Mouse (Mus musculus): Measurements from ENCODE around the gene Aldh16a1.
A peak's percentile ranks its signal among the peaks of the same experiment; 100 is the strongest.

Gene Aldh16a1

DNA sequence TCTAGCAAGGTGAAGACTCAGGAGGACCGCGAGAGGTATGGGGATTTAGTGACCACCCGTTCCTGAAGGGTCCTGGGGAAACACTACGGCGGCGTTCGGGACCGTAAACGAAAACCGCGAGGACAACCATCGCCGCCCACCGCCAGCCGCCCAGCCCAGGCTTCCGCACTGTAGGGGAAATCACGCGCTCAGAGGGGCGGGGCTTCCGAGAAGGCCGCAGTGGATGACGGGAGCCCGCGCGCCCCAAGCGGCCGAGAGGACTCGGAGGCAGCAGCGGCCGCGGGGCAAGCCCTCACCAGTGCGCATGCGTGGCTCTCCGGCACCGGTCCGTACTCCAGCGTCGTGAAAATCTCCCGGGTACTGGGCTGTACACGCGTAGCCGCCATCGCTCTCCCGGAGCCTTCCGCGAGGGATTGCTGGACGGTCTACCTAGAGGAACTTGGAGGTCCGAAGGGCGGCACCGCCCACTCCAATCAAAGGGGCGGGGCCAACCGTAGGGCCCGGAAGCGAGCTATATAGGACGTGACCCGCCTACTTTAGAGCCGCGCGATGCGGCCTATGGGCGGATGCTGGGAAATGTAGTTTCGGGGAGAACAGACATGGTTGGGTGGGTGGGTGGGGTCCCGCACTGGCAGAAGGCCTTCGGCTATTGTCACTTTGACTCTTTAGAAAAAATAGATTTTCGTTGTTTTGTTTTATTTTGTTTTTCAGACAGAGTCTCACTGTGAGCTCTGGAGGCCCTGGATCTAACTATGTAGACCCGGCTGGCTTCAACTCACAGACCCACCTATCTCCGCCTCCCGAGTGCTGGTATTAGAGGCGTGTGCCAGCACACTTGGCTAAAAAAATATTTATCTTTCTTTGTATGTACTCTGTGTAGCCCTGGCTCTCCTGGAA lies at the start of gene Aldh16a1, which contains the start of gene Pih1d1:
Aldh16a1 (minus strand) TSS at position 489 of the 897 bp plus-strand sequence.
Pih1d1 (plus strand) TSS at position 208 of the 897 bp plus-strand sequence.
- peak; percentile 98 for DNase-seq (ENCODE audit: low spot score)

- no peak for DNase-seq (ENCODE audit: low spot score)
These were observed 48.3 kb upstream of the Aldh16a1 start for GRCm38 (mm10) chr7:45202654-45203053.

DNA sequence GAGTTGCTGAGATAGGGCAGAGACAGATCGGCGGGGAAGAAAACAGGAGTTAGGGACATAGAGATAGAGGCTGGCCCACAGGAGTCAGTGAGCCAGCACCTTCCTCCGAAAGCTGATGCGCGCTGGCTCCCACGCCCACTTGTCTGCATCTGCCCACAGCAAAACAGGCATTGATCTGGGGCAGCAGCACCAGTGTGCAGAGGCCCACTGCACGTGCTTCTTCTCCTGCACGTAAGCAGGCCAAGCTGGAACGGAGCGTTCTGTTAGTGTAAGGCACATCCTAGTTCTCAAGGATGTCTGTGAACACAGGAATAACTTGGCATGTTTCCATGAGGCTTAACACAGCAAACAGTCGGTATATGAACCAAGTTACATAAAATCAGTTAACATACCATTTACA lies 44.6 kb upstream of the Aldh16a1 start:
- no peak for DNase-seq (ENCODE audit: low spot score)

GRCm38 (mm10) chr7:45198435-45198834 lies 44.1 kb upstream of the Aldh16a1 start:
- peak; percentile 73 for DNase-seq (ENCODE audit: low spot score)

GRCm38 (mm10) chr7:45196994-45197393 lies 42.6 kb upstream of the Aldh16a1 start:
- DNase-seq (ENCODE audit: low spot score): no peak

GRCm38 (mm10) chr7:45196176-45196535 lies 41.8 kb upstream of the Aldh16a1 start:
- DNase-seq (ENCODE audit: low spot score): no peak

- DNase-seq (ENCODE audit: low spot score): no peak
These were observed 41.2 kb upstream of the Aldh16a1 start for GRCm38 (mm10) chr7:45195341-45196175.

GRCm38 (mm10) chr7:45193871-45194785 lies 39.7 kb upstream of the Aldh16a1 start:
- DNase-seq (ENCODE audit: low spot score): no peak

GRCm38 (mm10) chr7:45193406-45193805 lies 39.0 kb upstream of the Aldh16a1 start:
- no peak for DNase-seq (ENCODE audit: low spot score)

DNA sequence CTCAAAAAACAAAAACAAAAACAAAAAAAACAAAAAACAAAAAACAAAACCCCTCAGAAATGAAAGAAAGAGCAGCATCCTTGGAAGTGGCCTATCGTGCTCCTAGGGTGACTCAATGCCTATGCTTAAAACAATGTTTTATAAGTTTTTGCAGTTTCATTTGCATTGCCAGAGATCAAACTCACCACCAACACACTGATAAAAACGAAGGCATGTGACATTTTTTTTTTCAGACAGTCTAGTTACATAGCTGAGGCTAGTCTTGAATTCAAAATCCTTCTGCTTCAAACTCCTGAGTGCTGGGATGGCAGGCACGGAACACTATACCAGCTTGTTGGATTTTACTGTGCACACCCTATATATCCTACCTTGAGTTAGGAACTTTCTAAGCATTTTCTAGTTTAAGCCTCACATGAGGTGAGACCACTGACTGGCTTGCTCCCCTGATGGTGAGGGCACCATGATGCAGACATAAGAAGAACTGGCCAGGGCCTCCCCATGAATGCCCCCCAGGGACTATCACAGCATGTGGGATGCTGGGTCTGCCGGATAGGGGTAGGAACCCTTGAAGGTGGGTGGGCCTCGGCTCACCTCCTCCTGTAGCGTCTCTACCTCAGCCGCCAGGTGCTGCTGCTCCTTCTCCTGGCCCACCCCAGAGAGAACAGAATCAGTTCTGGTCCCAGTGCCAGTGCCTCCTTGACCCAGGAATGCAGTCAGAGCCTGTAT lies 38.4 kb upstream of the Aldh16a1 start:
- DNase-seq (ENCODE audit: low spot score): no peak

DNA sequence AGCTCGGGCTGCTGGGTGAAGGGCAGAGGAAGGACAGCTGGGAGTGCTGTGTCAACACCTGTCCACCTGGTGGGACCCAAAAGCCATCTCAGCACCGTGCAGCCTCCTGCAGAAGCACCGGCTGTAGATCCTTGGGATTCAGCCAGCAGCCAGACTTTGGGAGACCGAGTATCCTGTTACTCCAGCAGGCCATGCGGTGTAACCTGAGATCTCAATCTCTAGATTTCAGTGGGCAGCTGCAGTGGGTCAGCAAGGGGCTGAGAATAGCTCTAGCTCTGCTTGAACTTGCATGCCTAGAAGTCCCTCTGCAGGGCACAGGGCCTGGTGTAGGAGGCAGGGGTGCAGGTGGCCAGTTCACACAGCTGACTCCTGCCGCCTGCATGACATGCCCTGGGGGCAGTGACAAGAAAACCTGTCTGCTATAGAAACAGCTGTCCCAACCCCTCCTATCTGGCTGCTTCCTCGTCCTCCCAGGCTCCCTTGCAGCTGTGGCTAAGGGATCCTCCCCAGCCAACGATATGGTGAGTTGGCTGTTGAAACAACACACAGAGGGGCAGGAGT lies 37.5 kb upstream of the Aldh16a1 start:
- DNase-seq (ENCODE audit: low spot score): no peak

DNA sequence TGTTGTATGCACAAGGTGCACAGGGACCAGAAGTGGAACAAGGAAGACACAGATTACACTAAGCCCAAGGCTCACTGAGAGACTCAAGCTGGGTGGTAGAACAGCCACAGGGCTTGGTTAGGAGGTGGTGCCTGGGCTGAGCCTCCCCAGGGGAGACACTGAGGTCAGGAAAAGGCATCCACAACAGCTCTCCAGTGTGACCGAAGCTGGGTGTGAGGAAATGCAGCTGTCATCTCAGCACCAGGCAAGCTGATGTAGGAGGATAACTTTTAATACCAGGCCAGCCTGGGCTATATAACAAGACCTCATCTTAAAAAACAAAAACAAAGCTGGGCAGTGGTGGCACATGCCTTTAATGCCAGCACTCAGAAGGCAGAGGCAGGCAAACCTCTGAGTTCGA lies 36.8 kb upstream of the Aldh16a1 start:
- no peak for DNase-seq (ENCODE audit: low spot score)

DNA sequence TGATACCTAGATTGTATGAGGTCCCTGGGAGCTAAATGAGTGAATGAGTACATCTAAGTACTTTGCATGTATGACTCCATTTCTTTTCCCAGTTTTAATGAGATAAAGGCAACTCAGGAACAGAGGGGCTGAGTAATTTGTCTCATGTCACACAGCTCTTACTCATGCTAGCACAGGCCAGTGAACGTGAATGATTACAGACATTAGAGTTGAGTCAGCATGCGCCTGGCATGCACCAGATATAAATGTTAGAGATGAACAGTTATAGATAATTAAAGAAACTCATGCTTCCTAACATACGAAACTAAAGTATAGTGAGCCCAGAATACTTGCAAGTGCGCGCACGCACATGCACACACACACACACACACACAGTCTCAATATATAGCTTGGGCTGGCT lies 35.8 kb upstream of the Aldh16a1 start:
- DNase-seq (ENCODE audit: low spot score): no peak

DNA sequence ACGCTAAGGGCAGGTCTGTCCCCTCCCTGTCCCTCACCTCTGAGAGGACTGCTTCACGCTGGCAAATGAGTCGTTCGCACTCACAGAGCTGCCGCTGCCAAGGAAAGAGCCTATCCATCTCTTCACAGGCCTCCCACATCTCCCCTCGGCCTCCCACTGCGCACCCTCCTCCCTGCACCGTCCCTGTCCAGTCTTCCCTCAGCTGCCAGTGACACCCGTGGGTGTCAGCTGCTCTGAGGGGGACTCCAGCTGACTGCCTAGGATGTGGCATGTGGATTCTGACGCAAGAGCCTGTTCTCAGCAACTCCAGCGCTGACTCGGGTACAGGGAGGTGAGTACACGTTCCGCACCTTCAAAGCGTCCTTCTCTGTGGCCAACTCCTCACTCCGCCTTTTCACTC lies 35.2 kb upstream of the Aldh16a1 start:
- DNase-seq (ENCODE audit: low spot score): no peak

GRCm38 (mm10) chr7:45185921-45186320 lies 31.5 kb upstream of the Aldh16a1 start:
- no peak for DNase-seq (ENCODE audit: low spot score)

DNA sequence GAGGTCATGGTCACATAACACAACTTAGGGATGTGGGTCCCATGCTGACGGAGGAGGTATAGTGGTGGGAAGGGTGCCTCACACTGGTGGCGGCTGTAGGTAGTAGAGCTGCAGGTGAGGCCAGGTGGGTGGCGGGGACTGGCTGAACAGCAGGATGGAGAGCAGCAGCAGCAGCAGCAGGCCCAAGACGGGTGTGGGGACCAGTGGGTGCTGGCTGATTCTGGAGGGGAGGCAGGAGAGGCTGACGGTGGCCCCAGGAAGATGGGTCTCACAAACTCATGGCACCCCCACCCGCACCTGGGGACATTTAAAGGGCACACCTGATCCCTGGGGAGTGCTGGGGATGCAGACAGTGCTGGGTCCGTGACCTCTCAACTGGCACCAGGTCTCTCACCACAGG lies 29.3 kb upstream of the Aldh16a1 start:
- no peak for DNase-seq (ENCODE audit: low spot score)

DNA sequence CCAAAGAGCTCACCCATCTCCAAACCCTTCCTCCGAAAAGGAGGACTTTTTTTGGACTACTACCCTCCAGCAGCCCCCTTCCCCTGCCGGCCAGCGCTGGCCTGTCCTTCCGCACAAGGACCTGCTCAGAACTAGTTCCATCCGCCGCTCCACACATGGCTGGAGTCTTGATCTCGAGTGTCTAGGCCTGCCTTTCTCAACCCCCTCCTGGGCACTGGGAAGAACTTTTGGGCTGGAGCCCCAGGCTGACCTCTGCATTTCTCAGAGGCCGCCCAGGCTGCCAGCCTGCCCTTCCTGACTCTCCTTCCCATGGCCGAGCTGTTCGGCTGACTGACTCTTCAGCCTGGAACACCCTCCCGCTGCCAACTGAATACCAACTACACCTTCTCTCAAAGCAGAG lies 28.2 kb upstream of the Aldh16a1 start:
- DNase-seq (ENCODE audit: low spot score): no peak

DNA sequence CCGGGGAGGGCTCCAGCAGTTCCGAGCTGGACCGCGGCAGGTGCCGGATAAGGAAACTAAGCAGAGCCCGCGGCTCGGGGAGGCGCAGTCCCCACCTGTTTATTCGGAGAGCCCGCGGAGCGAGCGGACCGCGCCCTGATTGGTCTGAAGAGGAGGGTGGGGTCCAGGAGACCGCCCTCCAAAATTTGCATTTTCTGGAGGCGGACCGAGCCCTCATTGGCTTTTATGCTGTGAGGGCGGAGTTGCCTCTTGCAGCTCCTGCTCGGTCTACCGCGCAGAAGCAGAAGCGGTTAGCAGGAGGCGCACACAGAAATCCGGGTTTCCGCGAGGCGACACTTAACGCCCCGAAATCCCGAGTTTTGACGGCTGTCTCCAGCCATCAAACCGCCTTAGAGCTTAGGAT lies 27.8 kb upstream of the Aldh16a1 start:
- peak; percentile 83 for DNase-seq (ENCODE audit: low spot score)

- DNase-seq (ENCODE audit: low spot score): no peak
These were observed 27.2 kb upstream of the Aldh16a1 start for GRCm38 (mm10) chr7:45181540-45181939.

DNA sequence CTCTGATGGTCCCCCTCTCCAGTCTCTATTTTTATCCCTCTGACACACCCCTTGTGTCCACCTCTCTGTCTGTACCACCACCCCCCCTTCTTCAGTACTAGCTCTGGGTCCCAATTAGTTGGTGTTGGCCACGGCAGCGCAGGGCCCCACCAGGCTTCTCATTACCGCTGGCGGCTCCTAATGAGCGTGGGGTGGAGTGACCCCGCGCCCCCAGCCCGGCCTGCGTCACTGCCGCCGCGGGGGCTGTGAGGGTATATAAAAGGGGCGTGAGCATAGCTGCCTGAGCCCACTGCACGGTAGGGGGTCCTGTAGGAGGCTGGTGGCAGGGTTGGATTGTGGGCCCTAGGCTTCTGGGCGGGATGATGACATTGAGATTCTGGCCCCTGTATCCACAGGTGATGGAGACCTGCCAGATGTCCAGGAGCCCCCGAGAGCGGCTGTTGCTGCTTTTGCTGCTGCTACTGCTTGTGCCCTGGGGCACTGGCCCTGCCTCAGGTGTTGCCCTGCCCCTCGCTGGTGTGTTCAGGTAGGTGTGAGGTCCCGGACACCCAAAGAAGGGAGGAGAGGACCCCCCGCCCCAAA lies 26.6 kb upstream of the Aldh16a1 start, which contains the start of gene Pth2:
Pth2 (plus strand) TSS at position 100 of the 582 bp plus-strand sequence.
- no peak for DNase-seq (ENCODE audit: low spot score)
